Mouse (Mus musculus): ENCODE results near the gene Plekhg6. TPM values are rescaled to one million over a fixed set of nuclear protein-coding genes. Genes with fewer than 3 reads are reported as not detected.

The Plekhg6 gene
- polyA plus RNA-seq, 1 experiment from 2014 or later, result 0.12 TPM

GRCm38 (mm10) chr6:125353221-125353620 is 27.4 kb downstream of the Plekhg6 start:
- no peak for ATAC-seq (replicated peaks; ENCODE audit: low FRiP score)
- Histone ChIP-seq H3K9me3 (ENCODE audit: control insufficient read depth, low read length) (no peaks in the 10 kb centered on the region), H3K36me3 (ENCODE audit: control insufficient read depth, insufficient read depth, low read length) (no peaks in the 10 kb centered on the region), H3K4me2 (ENCODE audit: low read depth, low read length, severe bottlenecking) (no peak overlapping the region), H3K27ac (ENCODE audit: low read depth, low read length) (no peak overlapping the region), H3K27me3 (ENCODE audit: control insufficient read depth, insufficient read depth, low read length) (0 out of 2 replicates have a peak, but pooled peaks cover 3% of the 10 kb centered on the region), H3K9ac (ENCODE audit: low read length) (no peak overlapping the region), H3K4me1 (replicated peaks; ENCODE audit: control insufficient read depth, insufficient read depth, low read length) (peaks cover 23% of the 10 kb centered on the region; the same call in 1 of the 2 replicates), H3K4me3 (ENCODE audit: low read depth, low read length) (no peak overlapping the region)
- 82% methylated on average over 11 of the region's 11 CpGs for WGBS
- no peak for DNase-seq (ENCODE audit: low spot score)

- 64% methylated on average over 4 of the region's 4 CpGs for WGBS
- Histone ChIP-seq H3K27me3 (ENCODE audit: control insufficient read depth, insufficient read depth, low read length) (0 out of 2 replicates have a peak, but pooled peaks cover 3% of the 10 kb centered on the region), H3K4me3 (ENCODE audit: low read depth, low read length) (no peak overlapping the region), H3K9me3 (ENCODE audit: control insufficient read depth, low read length) (no peaks in the 10 kb centered on the region), H3K27ac (ENCODE audit: low read depth, low read length) (no peak overlapping the region), H3K4me1 (replicated peaks; ENCODE audit: control insufficient read depth, insufficient read depth, low read length) (peaks cover 23% of the 10 kb centered on the region; the same call in 1 of the 2 replicates), H3K9ac (ENCODE audit: low read length) (no peak overlapping the region), H3K4me2 (ENCODE audit: low read depth, low read length, severe bottlenecking) (no peak overlapping the region), H3K36me3 (ENCODE audit: control insufficient read depth, insufficient read depth, low read length) (no peaks in the 10 kb centered on the region)
- ATAC-seq (replicated peaks; ENCODE audit: low FRiP score) (no peak), DNase-seq (ENCODE audit: low spot score) (no peak)
Measured at GRCm38 (mm10) chr6:125352811-125353210, 27.8 kb downstream of the Plekhg6 start.

DNA sequence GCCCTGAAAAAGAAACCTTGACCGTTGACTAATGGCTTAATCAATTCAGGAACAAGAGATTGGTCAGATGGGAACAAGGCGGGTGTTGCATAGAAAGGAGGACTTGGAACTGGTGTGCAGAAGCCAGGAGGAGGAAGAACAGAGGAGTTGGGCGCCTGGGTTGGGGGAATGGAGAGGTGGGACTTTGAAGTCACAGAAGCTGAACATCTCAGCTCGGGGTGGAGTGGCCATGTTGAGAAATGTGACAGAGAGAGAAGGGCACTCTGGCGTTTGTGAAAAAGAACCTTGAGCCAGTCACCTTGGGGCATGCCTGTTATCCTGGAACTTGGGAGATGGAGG is 28.6 kb downstream of the Plekhg6 start:
- no peaks in the 10 kb centered on the region for H3K9me3 ChIP-seq (ENCODE audit: control insufficient read depth, low read length)
- no peak overlapping the region for H3K4me3 ChIP-seq (ENCODE audit: low read depth, low read length)
- no peak overlapping the region for H3K4me2 ChIP-seq (ENCODE audit: low read depth, low read length, severe bottlenecking)
- DNase-seq (ENCODE audit: low spot score) (no peak), ATAC-seq (replicated peaks; ENCODE audit: low FRiP score) (no peak)
- no peaks in the 10 kb centered on the region for H3K36me3 ChIP-seq (ENCODE audit: control insufficient read depth, insufficient read depth, low read length)
- peaks cover 23% of the 10 kb centered on the region; the same call in 1 of the 2 replicates for H3K4me1 ChIP-seq (replicated peaks; ENCODE audit: control insufficient read depth, insufficient read depth, low read length)
- H3K9ac ChIP-seq (ENCODE audit: low read length), result no peak overlapping the region
- WGBS, result 70% methylated on average over 5 of the region's 5 CpGs
- no peak overlapping the region for H3K27ac ChIP-seq (ENCODE audit: low read depth, low read length)
- 0 out of 2 replicates have a peak, but pooled peaks cover 3% of the 10 kb centered on the region for H3K27me3 ChIP-seq (ENCODE audit: control insufficient read depth, insufficient read depth, low read length)

- Histone ChIP-seq H3K9me3 (ENCODE audit: control insufficient read depth, low read length) (no peaks in the 10 kb centered on the region), H3K27me3 (ENCODE audit: control insufficient read depth, insufficient read depth, low read length) (0 out of 2 replicates have a peak, but pooled peaks cover 3% of the 10 kb centered on the region), H3K4me3 (ENCODE audit: low read depth, low read length) (no peak overlapping the region), H3K9ac (ENCODE audit: low read length) (no peak overlapping the region), H3K27ac (ENCODE audit: low read depth, low read length) (no peak overlapping the region), H3K36me3 (ENCODE audit: control insufficient read depth, insufficient read depth, low read length) (no peaks in the 10 kb centered on the region), H3K4me2 (ENCODE audit: low read depth, low read length, severe bottlenecking) (no peak overlapping the region), H3K4me1 (replicated peaks; ENCODE audit: control insufficient read depth, insufficient read depth, low read length) (peaks cover 23% of the 10 kb centered on the region; the same call in 1 of the 2 replicates)
- no peak for ATAC-seq (replicated peaks; ENCODE audit: low FRiP score)
- 72% methylated on average over 8 of the region's 8 CpGs for WGBS
- no peak for DNase-seq (ENCODE audit: low spot score)
Measured at GRCm38 (mm10) chr6:125351368-125352045, 29.1 kb downstream of the Plekhg6 start.

- no peak overlapping the region for H3K27ac ChIP-seq (ENCODE audit: low read depth, low read length)
- 76% methylated on average over 2 of the region's 2 CpGs for WGBS
- ATAC-seq (replicated peaks; ENCODE audit: low FRiP score) (no peak), DNase-seq (ENCODE audit: low spot score) (no peak)
- no peaks in the 10 kb centered on the region for H3K9me3 ChIP-seq (ENCODE audit: control insufficient read depth, low read length)
- peak overlapping the region; percentile 50; the same call in 1 of the 2 replicates for H3K4me3 ChIP-seq (ENCODE audit: low read depth, low read length)
- no peaks in the 10 kb centered on the region for H3K36me3 ChIP-seq (ENCODE audit: control insufficient read depth, insufficient read depth, low read length)
- peaks cover 23% of the 10 kb centered on the region; the same call in 1 of the 2 replicates for H3K4me1 ChIP-seq (replicated peaks; ENCODE audit: control insufficient read depth, insufficient read depth, low read length)
- 0 out of 2 replicates have a peak, but pooled peaks cover 3% of the 10 kb centered on the region for H3K27me3 ChIP-seq (ENCODE audit: control insufficient read depth, insufficient read depth, low read length)
- H3K9ac ChIP-seq (ENCODE audit: low read length), result no peak overlapping the region; the same call in 1 of the 2 replicates
- H3K4me2 ChIP-seq (ENCODE audit: low read depth, low read length, severe bottlenecking), result peak overlapping the region; percentile 93; the same call in 1 of the 2 replicates
Measured at GRCm38 (mm10) chr6:125350995-125351324, 29.6 kb downstream of the Plekhg6 start.

DNA sequence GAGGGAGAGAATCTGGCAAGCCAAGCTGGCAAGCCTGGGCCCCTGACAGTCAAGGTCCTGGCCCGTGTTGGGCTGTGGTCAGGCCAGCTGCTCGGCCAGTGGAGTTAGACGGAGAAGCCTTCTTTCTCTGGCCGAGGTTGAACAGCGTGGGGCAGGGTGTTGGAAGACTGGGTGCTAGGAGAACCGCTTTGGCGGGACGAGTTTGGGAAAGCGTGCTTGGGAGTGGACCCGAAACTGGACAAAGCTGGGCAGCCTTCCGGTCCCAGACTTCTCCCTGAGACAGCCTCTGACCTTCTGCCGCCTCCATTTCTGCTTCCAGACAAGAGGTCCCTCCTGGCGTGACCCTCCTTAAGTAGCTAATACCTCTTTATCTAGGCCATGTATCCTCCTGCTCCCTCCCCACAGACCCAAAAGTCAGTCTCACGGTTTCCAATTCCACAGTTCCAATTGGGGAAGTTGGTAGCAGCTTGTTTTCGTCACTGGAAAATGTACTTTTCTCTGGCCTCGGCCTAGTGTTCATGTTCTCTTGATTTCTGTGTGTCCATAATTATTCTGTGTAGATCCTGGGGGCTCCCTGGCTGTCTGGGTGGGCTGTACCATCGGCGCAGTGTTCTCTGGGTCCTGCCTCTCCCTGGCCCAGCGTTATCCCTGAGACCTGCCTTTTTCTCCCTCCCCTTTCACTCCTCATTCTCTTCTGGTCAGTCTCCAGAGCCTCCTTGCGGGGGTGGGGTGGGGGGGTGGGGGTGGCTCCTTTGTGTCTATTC is 30.2 kb downstream of the Plekhg6 start:
- H3K4me1 ChIP-seq (replicated peaks; ENCODE audit: control insufficient read depth, insufficient read depth, low read length), result peaks cover 23% of the 10 kb centered on the region; the same call in 1 of the 2 replicates
- H3K27me3 ChIP-seq (ENCODE audit: control insufficient read depth, insufficient read depth, low read length), result 0 out of 2 replicates have a peak, but pooled peaks cover 3% of the 10 kb centered on the region
- H3K27ac ChIP-seq (ENCODE audit: low read depth, low read length), result no peak overlapping the region
- ATAC-seq (replicated peaks; ENCODE audit: low FRiP score) (no peak; the same call in none of the 2 replicates), DNase-seq (ENCODE audit: low spot score) (no peak)
- WGBS, result 3% methylated on average over 20 of the region's 20 CpGs
- H3K9me3 ChIP-seq (ENCODE audit: control insufficient read depth, low read length), result no peaks in the 10 kb centered on the region
- peak overlapping the region; percentile 93 for H3K4me2 ChIP-seq (ENCODE audit: low read depth, low read length, severe bottlenecking)
- H3K4me3 ChIP-seq (ENCODE audit: low read depth, low read length), result peak overlapping the region; percentile 50
- peak overlapping the region; percentile 64 for H3K9ac ChIP-seq (ENCODE audit: low read length)
- no peaks in the 10 kb centered on the region for H3K36me3 ChIP-seq (ENCODE audit: control insufficient read depth, insufficient read depth, low read length)

GRCm38 (mm10) chr6:125349575-125350230 is 30.9 kb downstream of the Plekhg6 start:
- DNase-seq (ENCODE audit: low spot score) (peak; percentile 75), ATAC-seq (replicated peaks; ENCODE audit: low FRiP score) (peak; percentile 72)
- Histone ChIP-seq H3K4me3 (ENCODE audit: low read depth, low read length) (peak overlapping the region; percentile 50), H3K27ac (ENCODE audit: low read depth, low read length) (no peak overlapping the region), H3K9ac (ENCODE audit: low read length) (peak overlapping the region; percentile 64), H3K9me3 (ENCODE audit: control insufficient read depth, low read length) (no peaks in the 10 kb centered on the region), H3K4me2 (ENCODE audit: low read depth, low read length, severe bottlenecking) (peak overlapping the region; percentile 93), H3K4me1 (replicated peaks; ENCODE audit: control insufficient read depth, insufficient read depth, low read length) (peaks cover 17% of the 10 kb centered on the region; the same call in 1 of the 2 replicates), H3K36me3 (ENCODE audit: control insufficient read depth, insufficient read depth, low read length) (no peaks in the 10 kb centered on the region), H3K27me3 (ENCODE audit: control insufficient read depth, insufficient read depth, low read length) (0 out of 2 replicates have a peak, but pooled peaks cover 3% of the 10 kb centered on the region)
- under 1% methylated on average over 27 of the region's 27 CpGs for WGBS
